Mouse (Mus musculus): ENCODE results near the gene Il1rn. TPM values are rescaled to one million over a fixed set of nuclear protein-coding genes. Genes with fewer than 3 reads are reported as not detected.

The Il1rn gene
- 0.68 and 3.0 TPM in 2 replicates for polyA plus RNA-seq (2015; fragmentation: Nextera tagmentation; extraction: Ambion mirVana)

DNA sequence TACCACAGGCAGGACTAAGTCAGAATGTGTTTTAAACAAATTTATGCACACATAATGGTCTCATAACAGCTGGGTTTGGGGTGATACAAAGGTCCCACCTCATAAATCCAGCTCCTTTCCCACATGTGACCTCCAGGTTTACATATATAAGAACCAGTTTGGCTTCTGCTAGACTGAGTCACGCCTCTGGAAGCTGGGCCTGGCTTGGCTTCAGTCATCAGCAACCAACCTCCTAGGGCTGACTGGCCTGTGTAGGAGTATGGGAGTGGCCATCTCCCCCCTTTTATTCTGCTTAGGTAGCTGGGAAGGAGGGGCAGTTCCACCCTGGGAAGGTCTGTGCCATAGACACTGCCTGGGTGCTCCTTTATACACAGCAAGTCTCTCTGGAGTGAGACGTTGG, at the start of gene Il1rn:
Gene Il1rn (plus strand): TSS at position 309 of the 400 bp plus-strand sequence.
- no peaks in the 10 kb centered on the region for H3K9me3 ChIP-seq (replicated peaks)
- no peak within 1 kb of the TSS for H3K9ac ChIP-seq
- H3K4me3 ChIP-seq, result no peak within 1 kb of the TSS
- H3K4me1 ChIP-seq (replicated peaks), result no peaks in the 10 kb centered on the region
- no peak within 1 kb of the TSS for H3K27ac ChIP-seq
- 69% methylated on average over 2 of the region's 2 CpGs for WGBS
- no peaks in the 10 kb centered on the region for H3K36me3 ChIP-seq
- H3K4me2 ChIP-seq, result no peak within 1 kb of the TSS
- H3K27me3 ChIP-seq, result no peaks in the 10 kb centered on the region
- no peak for ATAC-seq (replicated peaks; ENCODE audit: insufficient number of reproducible peaks, insufficient read depth, low FRiP score, low read depth)

DNA sequence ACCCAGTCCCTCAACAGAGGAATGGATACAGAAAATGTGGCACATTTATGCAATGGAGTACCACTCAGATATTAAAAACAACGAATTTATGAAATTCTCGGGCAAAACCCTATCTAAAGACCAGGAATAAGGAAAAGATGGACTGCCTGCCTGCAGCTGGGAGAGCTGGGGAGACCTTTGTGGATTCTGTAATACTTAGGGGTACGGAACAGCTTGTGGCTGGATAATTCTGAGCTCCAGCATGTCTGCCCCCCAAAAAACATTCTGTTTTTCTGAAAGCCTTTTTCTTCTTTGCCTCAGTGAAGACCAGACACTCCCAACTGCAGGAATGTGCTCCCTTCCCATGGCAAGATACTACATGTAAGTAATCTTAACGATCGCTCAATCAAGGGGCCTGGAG, 45.8 kb upstream of the Il1rn start, which contains the start of gene Il1f10:
Gene Il1f10 (plus strand): TSS at position 301 of the 400 bp plus-strand sequence.
- Histone ChIP-seq H3K4me1 (replicated peaks) (no peaks in the 10 kb centered on the region), H3K4me3 (no peak within 1 kb of the TSS), H3K27me3 (no peaks in the 10 kb centered on the region), H3K4me2 (no peak within 1 kb of the TSS), H3K36me3 (no peaks in the 10 kb centered on the region), H3K9ac (no peak within 1 kb of the TSS), H3K9me3 (replicated peaks) (no peaks in the 10 kb centered on the region), H3K27ac (no peak within 1 kb of the TSS)
- no peak for ATAC-seq (replicated peaks; ENCODE audit: insufficient number of reproducible peaks, insufficient read depth, low FRiP score, low read depth)
- 61% methylated on average over 5 of the region's 5 CpGs for whole genome bisulfite sequencing

DNA sequence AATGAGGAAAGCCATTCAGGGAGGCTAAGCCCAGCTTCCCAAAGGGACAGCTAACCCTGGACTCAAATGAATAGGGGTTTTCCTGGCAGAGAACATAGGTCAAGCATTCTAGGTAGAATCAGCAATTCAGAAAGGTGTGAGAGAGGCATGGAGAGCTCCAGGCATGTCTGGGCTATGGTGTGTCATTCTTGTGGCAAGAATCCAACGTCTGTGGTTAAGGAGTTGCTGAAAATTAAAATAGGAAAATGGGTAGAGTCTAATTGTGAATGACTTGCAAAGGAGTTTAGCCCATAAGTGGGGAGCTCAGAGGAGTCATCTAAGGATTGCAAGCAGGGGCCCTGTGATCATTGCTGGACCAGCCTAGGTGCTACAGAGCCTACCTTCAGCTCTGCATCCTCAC, 42.0 kb upstream of the Il1rn start:
- Histone ChIP-seq H3K4me3 (no peak overlapping the region), H3K9ac (no peak overlapping the region), H3K9me3 (replicated peaks) (no peaks in the 10 kb centered on the region), H3K4me1 (replicated peaks) (no peaks in the 10 kb centered on the region), H3K27me3 (0 out of 2 replicates have a peak, but pooled peaks cover 4% of the 10 kb centered on the region), H3K36me3 (no peaks in the 10 kb centered on the region), H3K4me2 (no peak overlapping the region), H3K27ac (no peak overlapping the region)
- no peak for ATAC-seq (replicated peaks; ENCODE audit: insufficient number of reproducible peaks, insufficient read depth, low FRiP score, low read depth)
- 31% methylated on average over 1 of the region's 1 CpGs for WGBS

DNA sequence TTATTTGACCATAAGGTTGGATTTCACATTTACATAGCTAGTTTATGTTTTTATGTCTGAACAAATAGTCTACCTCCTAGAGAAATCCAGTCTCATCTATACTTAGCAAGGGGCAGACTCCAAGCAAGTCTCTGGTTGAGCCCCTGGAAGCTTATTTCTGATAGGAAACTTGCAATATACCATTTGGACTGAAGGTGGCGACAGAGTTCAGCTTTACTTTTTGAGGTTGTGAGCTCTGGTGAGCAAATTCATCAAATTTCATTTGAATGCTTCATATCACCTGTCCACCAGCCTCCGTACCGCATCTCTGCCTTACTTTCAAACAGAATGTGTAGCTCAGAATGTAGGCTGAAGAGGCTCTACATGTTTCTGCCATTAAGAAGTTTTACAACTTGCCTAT, 39.8 kb upstream of the Il1rn start:
- H3K9ac ChIP-seq, result no peak overlapping the region
- no peak for ATAC-seq (replicated peaks; ENCODE audit: insufficient number of reproducible peaks, insufficient read depth, low FRiP score, low read depth)
- H3K36me3 ChIP-seq, result no peaks in the 10 kb centered on the region
- H3K4me3 ChIP-seq, result no peak overlapping the region
- 7% methylated on average over 3 of the region's 3 CpGs for WGBS
- H3K9me3 ChIP-seq (replicated peaks), result no peaks in the 10 kb centered on the region
- no peak overlapping the region for H3K27ac ChIP-seq
- H3K4me2 ChIP-seq, result no peak overlapping the region
- H3K27me3 ChIP-seq, result 0 out of 2 replicates have a peak, but pooled peaks cover 4% of the 10 kb centered on the region
- H3K4me1 ChIP-seq (replicated peaks), result no peaks in the 10 kb centered on the region

DNA sequence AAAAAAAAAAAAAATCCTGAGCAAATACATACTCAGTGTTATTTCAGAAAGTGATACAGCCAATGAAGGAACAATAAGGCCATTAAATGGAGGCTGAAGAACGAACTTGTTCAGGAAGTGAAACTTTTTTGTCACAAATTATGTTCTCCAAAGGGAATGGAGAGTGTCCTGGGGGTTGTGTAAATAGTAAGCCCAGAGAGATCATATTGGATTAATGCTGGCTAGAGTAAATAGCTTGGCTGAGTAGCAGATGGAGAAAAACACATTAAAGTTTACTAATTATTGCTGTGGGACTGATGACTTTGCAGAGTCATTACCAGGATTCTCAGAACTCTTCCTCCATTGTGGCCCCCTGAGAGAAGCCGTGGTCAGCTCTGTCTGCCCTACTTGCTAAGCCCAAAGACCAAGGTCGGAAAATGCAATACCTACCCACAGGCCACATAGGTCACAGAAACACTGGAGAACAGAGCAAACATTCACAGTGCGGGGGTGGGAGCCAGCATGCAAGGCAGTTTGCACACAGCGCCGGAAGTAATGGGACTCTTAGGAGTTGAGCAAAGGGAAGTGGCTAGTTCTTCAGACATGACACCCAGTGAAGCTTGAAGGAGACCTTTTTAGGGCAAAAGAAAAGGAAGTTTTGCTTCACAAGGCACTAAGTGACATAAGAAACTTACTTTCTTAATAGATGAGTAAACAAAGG, 25.2 kb upstream of the Il1rn start:
- H3K27me3 ChIP-seq, result no peaks in the 10 kb centered on the region
- no peak for ATAC-seq (replicated peaks; ENCODE audit: insufficient number of reproducible peaks, insufficient read depth, low FRiP score, low read depth)
- no peak overlapping the region for H3K4me2 ChIP-seq
- H3K36me3 ChIP-seq, result no peaks in the 10 kb centered on the region
- WGBS, result 52% methylated on average over 6 of the region's 6 CpGs
- no peak overlapping the region for H3K4me3 ChIP-seq
- no peak overlapping the region for H3K27ac ChIP-seq
- H3K9ac ChIP-seq, result no peak overlapping the region
- H3K9me3 ChIP-seq (replicated peaks), result no peaks in the 10 kb centered on the region
- no peaks in the 10 kb centered on the region for H3K4me1 ChIP-seq (replicated peaks)

DNA sequence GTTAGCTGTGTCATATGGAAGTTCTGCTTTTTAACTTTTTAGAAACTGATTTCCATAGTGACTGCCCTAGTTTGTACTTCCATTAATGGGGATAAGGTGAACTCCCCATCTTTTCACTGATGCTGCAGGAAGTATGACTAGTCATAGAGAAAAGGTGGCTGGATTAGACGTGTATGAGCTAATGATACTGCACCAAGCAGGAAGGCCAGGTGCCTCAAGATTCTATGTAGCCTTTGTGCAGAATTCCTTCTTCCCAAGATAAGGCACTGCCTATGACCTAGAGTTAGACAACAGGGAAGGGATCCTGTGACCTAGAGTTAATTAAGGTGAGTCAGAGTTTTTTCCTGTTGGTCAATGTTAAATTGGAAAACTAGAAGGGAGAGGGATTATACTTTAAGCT, 19.7 kb upstream of the Il1rn start:
- H3K27ac ChIP-seq, result no peak overlapping the region
- no peaks in the 10 kb centered on the region for H3K36me3 ChIP-seq
- no peak for ATAC-seq (replicated peaks; ENCODE audit: insufficient number of reproducible peaks, insufficient read depth, low FRiP score, low read depth)
- no peaks in the 10 kb centered on the region for H3K4me1 ChIP-seq (replicated peaks)
- WGBS, result 53% methylated on average over 1 of the region's 1 CpGs
- H3K9me3 ChIP-seq (replicated peaks), result no peaks in the 10 kb centered on the region
- no peak overlapping the region for H3K9ac ChIP-seq
- H3K27me3 ChIP-seq, result no peaks in the 10 kb centered on the region
- H3K4me3 ChIP-seq, result no peak overlapping the region
- no peak overlapping the region for H3K4me2 ChIP-seq

DNA sequence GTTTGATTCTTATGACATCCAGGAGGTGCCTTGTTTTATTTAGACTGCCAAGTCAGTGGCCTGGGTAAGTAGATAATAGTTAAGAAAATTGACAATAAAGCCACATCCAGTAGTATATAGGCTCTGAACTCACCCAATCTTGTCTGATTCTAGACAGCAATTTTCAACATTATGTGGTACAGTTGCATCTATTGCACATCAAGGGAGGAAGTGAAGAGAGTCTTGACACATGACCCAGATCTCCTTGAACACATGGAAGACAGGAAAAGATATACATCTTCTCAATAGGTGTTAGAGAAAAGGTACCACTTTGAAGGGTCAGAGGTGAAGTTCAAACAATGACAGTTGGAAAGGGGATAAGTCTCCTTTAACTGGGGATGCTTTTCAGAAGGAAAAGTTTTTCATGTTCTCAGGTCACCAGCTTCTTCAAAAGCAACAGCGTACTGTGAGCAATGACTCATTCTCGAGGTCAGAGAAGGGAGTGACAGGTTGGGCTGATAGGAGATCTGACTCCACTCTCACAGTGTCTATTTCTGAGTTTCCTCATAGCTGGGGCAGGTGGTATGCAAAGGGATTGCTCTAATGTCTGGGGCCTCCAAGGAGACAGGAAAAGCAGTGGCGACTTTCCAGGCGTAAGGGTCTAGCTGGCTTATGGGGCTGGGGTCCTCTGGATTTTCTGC, 18.6 kb upstream of the Il1rn start:
- no peaks in the 10 kb centered on the region for H3K27me3 ChIP-seq
- H3K4me2 ChIP-seq, result no peak overlapping the region
- no peak for ATAC-seq (replicated peaks; ENCODE audit: insufficient number of reproducible peaks, insufficient read depth, low FRiP score, low read depth)
- 52% methylated on average over 4 of the region's 4 CpGs for WGBS
- H3K36me3 ChIP-seq, result no peaks in the 10 kb centered on the region
- no peak overlapping the region for H3K27ac ChIP-seq
- no peak overlapping the region for H3K4me3 ChIP-seq
- H3K9ac ChIP-seq, result no peak overlapping the region
- H3K4me1 ChIP-seq (replicated peaks), result no peaks in the 10 kb centered on the region
- no peaks in the 10 kb centered on the region for H3K9me3 ChIP-seq (replicated peaks)

DNA sequence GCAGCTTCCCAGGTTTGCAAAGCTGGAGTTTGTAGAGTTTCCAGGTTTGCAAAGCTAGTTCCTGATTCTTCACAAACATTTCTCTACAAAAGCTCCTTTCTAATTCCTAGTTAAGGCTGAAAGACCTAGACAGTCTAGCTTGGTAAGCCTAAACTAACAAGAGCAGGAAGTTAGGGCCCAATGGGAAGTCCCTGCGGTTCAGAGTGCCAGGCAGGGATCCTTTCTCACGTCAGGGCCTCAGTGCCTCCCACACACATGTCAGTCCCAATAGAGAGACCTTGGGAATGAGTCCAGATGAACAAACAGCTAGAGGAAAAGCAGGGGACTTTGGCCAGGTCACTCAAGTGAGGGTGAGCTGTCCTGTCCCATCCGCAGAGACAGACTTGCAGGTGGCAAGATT, 1.3 kb upstream of the Il1rn start:
- 26% methylated on average over 3 of the region's 3 CpGs for WGBS
- H3K4me3 ChIP-seq, result no peak overlapping the region

DNA sequence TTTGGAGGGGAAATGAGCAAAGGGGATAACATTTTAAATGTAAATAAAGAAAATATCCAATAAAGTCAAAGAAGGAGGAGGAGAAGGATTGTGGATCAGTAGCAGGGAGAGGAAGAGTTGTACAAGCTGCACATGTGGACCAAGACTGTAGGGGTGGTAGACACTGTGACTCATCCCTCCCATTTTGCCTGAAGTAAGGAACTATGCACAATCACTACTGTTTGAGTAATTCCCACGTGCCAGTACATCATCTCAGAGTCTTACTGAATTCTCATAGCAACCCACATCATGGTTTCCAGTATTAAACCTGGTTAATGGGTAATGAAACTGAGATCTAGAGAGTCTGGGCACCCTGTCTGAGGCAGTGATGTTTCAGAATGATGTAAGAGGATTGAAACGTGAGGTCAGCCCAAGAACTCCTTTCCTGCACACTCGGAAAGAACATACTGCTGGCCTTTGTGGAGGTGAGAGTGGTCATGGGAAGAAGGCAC, 4.8 kb downstream of the Il1rn start:
- Histone ChIP-seq H3K9me3 (replicated peaks) (no peaks in the 10 kb centered on the region), H3K4me3 (no peak overlapping the region), H3K9ac (no peak overlapping the region), H3K4me2 (no peak overlapping the region), H3K4me1 (replicated peaks) (no peaks in the 10 kb centered on the region), H3K36me3 (no peaks in the 10 kb centered on the region), H3K27me3 (no peaks in the 10 kb centered on the region), H3K27ac (no peak overlapping the region)
- 56% methylated on average over 3 of the region's 3 CpGs for WGBS
- no peak for ATAC-seq (replicated peaks; ENCODE audit: insufficient number of reproducible peaks, insufficient read depth, low FRiP score, low read depth)

More for the DNA sequence above, 1.3 kb upstream of the Il1rn start:
- ATAC-seq (replicated peaks; ENCODE audit: insufficient number of reproducible peaks, insufficient read depth, low FRiP score, low read depth), result no peak
- no peaks in the 10 kb centered on the region for H3K9me3 ChIP-seq (replicated peaks)
- H3K4me1 ChIP-seq (replicated peaks), result no peaks in the 10 kb centered on the region
- H3K27ac ChIP-seq, result no peak overlapping the region
- no peak overlapping the region for H3K9ac ChIP-seq
- H3K4me2 ChIP-seq, result no peak overlapping the region
- H3K27me3 ChIP-seq, result no peaks in the 10 kb centered on the region
- H3K36me3 ChIP-seq, result no peaks in the 10 kb centered on the region

DNA sequence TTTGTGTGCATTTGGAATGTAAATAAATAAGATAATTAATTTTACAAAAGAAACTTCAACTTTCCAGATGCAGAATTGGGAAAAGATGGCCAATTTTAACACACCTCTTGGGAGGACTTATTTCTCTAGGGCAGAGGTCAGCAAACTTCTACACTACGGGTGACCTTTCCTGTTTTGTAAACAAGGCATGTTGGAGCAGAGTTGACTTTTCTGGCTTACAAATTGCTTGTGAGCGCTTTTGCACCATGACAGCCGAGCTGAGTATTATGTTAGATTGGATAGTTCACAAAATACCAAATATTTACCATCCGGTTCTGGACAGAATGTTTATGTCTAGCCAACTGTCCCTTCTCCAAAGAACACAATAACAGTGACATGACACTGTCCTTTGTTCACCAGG, 8.0 kb downstream of the Il1rn start:
- no peak overlapping the region for H3K4me2 ChIP-seq
- H3K27me3 ChIP-seq, result no peaks in the 10 kb centered on the region
- H3K27ac ChIP-seq, result no peak overlapping the region
- H3K36me3 ChIP-seq, result no peaks in the 10 kb centered on the region
- no peaks in the 10 kb centered on the region for H3K9me3 ChIP-seq (replicated peaks)
- no peak for ATAC-seq (replicated peaks; ENCODE audit: insufficient number of reproducible peaks, insufficient read depth, low FRiP score, low read depth)
- H3K9ac ChIP-seq, result no peak overlapping the region
- H3K4me1 ChIP-seq (replicated peaks), result no peaks in the 10 kb centered on the region
- WGBS, result 69% methylated on average over 4 of the region's 4 CpGs
- H3K4me3 ChIP-seq, result no peak overlapping the region

DNA sequence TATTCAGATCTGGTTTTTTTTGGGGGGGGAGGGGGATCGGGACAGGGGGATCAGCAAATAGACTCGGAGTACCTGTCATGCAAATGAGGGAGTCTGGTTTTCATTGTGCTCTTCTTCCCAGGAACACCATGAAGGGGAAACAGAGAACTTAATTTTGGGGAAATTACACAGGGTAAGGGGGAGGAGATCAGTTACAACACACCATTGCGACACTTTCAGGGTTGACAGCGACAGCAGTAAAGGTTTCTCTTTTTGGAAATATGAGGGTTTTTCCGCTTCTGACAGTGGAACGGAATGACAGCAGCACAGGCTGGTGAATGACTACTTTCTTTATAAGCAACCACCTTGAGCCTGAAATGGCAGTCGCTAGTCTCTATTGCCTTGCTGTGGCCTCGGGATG, 8.4 kb downstream of the Il1rn start:
- Histone ChIP-seq H3K4me1 (replicated peaks) (no peaks in the 10 kb centered on the region), H3K4me3 (no peak overlapping the region)

DNA sequence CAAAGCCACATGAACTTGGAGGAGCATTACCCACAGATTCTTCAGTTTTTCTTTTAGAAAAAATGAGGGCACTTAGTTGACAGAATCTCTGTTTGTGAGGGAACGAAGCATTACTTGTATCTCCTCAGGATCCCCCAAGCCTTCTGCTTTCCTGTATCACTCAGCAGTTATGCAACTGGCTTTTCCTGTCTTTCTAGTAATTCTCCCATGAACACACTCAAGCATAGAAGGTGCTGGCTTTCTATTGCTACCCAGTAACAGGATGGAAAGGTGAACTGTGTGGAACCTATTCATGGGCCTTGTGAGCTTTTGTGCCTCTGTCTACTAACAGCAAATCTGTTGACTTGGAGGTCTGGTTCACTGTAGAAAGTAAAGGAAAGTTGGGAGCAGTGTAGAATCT, 11.3 kb downstream of the Il1rn start:
- Histone ChIP-seq H3K4me1 (replicated peaks) (no peaks in the 10 kb centered on the region), H3K36me3 (no peaks in the 10 kb centered on the region), H3K4me3 (no peak overlapping the region), H3K9ac (no peak overlapping the region), H3K4me2 (no peak overlapping the region), H3K9me3 (replicated peaks) (no peaks in the 10 kb centered on the region), H3K27me3 (no peaks in the 10 kb centered on the region), H3K27ac (no peak overlapping the region)
- WGBS, result 58% methylated on average over 1 of the region's 1 CpGs
- no peak for ATAC-seq (replicated peaks; ENCODE audit: insufficient number of reproducible peaks, insufficient read depth, low FRiP score, low read depth)

More for the DNA sequence above, 8.4 kb downstream of the Il1rn start:
- Histone ChIP-seq H3K27ac (no peak overlapping the region), H3K9ac (no peak overlapping the region), H3K27me3 (no peaks in the 10 kb centered on the region), H3K9me3 (replicated peaks) (no peaks in the 10 kb centered on the region), H3K4me2 (no peak overlapping the region), H3K36me3 (no peaks in the 10 kb centered on the region)
- ATAC-seq (replicated peaks; ENCODE audit: insufficient number of reproducible peaks, insufficient read depth, low FRiP score, low read depth), result no peak
- 72% methylated on average over 8 of the region's 8 CpGs for WGBS
